Mouse (Mus musculus) stomach, embryonic 14.5 days (tissue): Measurements from ENCODE around the gene C130060K24Rik. TPM values are rescaled to one million over a fixed set of nuclear protein-coding genes. Genes with fewer than 3 reads are reported as not detected.
A peak's percentile ranks its signal among the peaks of the same experiment; 100 is the strongest.

Experiments used
- ATAC-seq: fragments of 200-750 bp; cut with Nextera tagmentation; 2 replicates; pipeline ENCODE4 v1.8.0; 2017; ENCODE audit warnings: low read depth, moderate TSS enrichment; ENCODE audit not compliant: insufficient number of reproducible peaks, insufficient read depth, low FRiP score
- H3K27ac ChIP-seq: fragments of 300-500 bp; sonication (generic); 2 replicates; pipeline ENCODE4 v1.5.1; 2014; ENCODE audit warnings: mild to moderate bottlenecking, low read length, moderate library complexity, mixed read lengths
- H3K27me3 ChIP-seq: fragments of 300-500 bp; sonication (generic); 2 replicates; pipeline ENCODE4 v1.6.1; 2014; ENCODE audit warnings: low read length, control low read depth, mixed read lengths; ENCODE audit not compliant: control insufficient read depth, insufficient read depth
- H3K36me3 ChIP-seq: fragments of 300-500 bp; sonication (generic); 2 replicates; pipeline ENCODE4 v1.6.1; 2014; ENCODE audit warnings: mild to moderate bottlenecking, control low read depth, low read length, moderate library complexity, mixed read lengths; ENCODE audit not compliant: control insufficient read depth, insufficient read depth
- H3K4me1 ChIP-seq: fragments of 300-500 bp; sonication (generic); 2 replicates; pipeline ENCODE4 v1.6.1; 2014; ENCODE audit warnings: low read length, control low read depth, mixed read lengths; ENCODE audit not compliant: control insufficient read depth, insufficient read depth
- H3K4me2 ChIP-seq: fragments of 300-500 bp; sonication (generic); replicated peaks from 2 replicates; pipeline ENCODE4 v1.6.1; 2014; ENCODE audit warnings: low read depth, low read length, control low read depth
- H3K4me3 ChIP-seq: fragments of 300-500 bp; sonication (generic); 2 replicates; pipeline ENCODE4 v1.5.1; 2014; ENCODE audit warnings: low read depth, low read length, control low read depth
- H3K9ac ChIP-seq: fragments of 300-500 bp; sonication (generic); replicated peaks from 2 replicates; pipeline ENCODE4 v1.6.1; 2014; ENCODE audit warnings: low read depth, mild to moderate bottlenecking, control low read depth, low read length, moderate library complexity, mixed read lengths
- H3K9me3 ChIP-seq: fragments of 300-500 bp; sonication (generic); 2 replicates; pipeline ENCODE4 v1.6.1; 2016; ENCODE audit warnings: low read depth, low read length, control low read depth; ENCODE audit not compliant: control insufficient read depth
- WGBS: fragments of 180-500 bp; shearing (Covaris S2); extraction: QIAGEN DNeasy Blood & Tissue Kit; methylation state at CpG from one replicate; pipeline ENCODE4 v1.1.7; 2014; 5-methylcytosine and 5-hydroxymethylcytosine counted together
- polyA plus RNA-seq: library from polyadenylated mRNA; unstranded; fragments of >200 nt; fragmentation: Nextera tagmentation; extraction: Ambion mirVana; gene quantifications from 2 replicates; pipeline ENCODE4 v1.2.1, GENCODE M21; 2014

Gene C130060K24Rik
- 0.41 and 0.42 TPM in 2 replicates for polyA plus RNA-seq

DNA sequence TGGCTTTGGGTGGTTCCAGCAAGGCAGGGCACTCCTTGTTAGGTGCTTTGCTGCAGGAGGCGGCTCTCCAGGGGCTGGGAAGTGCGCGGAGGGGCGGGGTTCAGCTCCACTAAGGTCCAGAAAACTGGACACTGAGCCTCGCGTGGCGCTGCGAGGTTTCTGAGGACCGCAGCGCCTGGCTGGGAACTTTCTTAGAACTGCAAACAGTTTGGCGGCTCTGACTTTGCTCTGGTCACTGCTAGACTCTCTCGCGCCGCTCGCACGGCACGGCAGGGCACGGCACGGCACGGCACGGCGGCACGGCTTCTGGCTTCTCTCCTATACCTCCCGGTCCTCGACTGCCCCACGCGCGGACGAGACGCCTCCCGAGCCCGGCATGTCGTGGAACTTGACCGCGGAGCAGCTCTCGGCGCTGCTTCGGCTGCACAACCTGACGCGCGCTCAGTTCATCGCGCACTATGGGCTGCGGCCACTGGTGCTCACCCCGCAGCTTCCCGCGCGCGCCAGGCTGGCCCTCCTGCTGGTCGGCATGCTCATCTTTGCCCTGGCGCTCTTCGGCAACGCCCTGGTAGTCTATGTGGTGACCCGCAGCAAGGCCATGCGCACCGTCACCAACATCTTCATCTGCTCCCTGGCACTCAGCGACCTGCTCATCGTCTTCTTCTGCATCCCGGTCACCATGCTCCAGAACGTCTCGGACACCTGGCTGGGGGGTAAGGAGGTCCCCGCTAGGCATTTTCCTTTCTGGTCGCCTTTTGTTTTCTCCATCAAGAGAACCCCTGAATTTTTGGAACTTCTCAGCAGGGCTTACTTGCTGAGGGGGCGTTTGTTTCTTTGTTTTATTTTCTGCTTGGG is at the start of gene C130060K24Rik:
Gene C130060K24Rik, plus strand, starts transcription at position 188 of the 855 bp plus-strand sequence.
- Histone ChIP-seq H3K9ac (no peak within 1 kb of the TSS), H3K4me1 (no peaks in the 10 kb centered on the region), H3K27ac (no peak within 1 kb of the TSS), H3K9me3 (no peaks in the 10 kb centered on the region), H3K4me3 (peak within 1 kb of the TSS; percentile 42), H3K27me3 (no peaks in the 10 kb centered on the region), H3K36me3 (no peaks in the 10 kb centered on the region), H3K4me2 (peak within 1 kb of the TSS; percentile 96)
- peak; percentile 72 for ATAC-seq
- 1% methylated on average over 63 of the region's 64 CpGs for WGBS

DNA sequence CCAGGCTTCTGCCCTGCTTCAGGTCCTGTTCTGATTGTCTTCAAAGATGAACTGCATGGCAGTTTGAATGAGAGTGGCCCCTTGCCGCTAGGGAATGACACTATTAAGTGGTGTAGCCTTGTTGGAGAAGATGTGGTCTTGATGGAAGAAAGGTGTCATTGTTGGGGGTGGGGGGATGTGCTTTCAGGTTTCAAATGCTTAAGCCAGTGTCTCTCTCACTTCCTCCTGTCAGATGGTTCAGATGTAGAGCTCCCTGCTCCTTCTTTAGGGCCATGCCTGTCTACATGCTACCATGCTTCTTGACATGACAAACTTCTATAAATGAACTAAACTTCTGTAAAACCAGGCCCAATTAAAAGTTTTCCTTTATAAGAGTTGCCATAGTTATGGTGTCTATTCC is 46.7 kb upstream of the C130060K24Rik start:
- H3K27me3 ChIP-seq: no peaks in the 10 kb centered on the region
- 90% methylated on average over 1 of the region's 1 CpGs for WGBS

DNA sequence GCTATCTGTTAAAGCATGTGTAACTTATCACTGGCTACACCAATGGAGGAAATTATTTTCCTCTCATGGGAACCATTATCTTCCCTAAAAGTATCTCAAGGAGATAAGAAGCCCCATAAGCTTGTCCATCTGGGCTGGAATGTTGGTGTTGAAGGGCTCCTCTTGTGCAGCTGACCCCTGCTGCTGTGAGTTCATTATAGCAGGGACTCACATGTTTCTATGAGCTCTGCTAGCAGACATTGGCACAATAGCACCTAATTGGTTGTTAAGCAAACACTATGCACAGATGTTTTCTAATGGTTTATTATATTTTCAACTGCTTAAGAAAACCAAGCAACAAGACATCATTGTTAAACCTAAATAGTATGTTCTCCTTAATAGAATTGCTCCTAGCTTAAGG is 41.5 kb upstream of the C130060K24Rik start:
- Histone ChIP-seq H3K4me1 (no peaks in the 10 kb centered on the region), H3K4me3 (no peak overlapping the region), H3K27ac (no peak overlapping the region), H3K27me3 (no peaks in the 10 kb centered on the region), H3K36me3 (no peaks in the 10 kb centered on the region), H3K9ac (no peak overlapping the region), H3K4me2 (no peak overlapping the region), H3K9me3 (no peaks in the 10 kb centered on the region)
- no peak for ATAC-seq

More for the DNA sequence above, 46.7 kb upstream of the C130060K24Rik start:
- no peak overlapping the region for H3K4me3 ChIP-seq
- H3K9me3 ChIP-seq: no peaks in the 10 kb centered on the region
- H3K4me1 ChIP-seq: no peaks in the 10 kb centered on the region
- no peak overlapping the region for H3K9ac ChIP-seq
- no peak overlapping the region for H3K27ac ChIP-seq
- no peaks in the 10 kb centered on the region for H3K36me3 ChIP-seq
- H3K4me2 ChIP-seq: no peak overlapping the region
- no peak for ATAC-seq

DNA sequence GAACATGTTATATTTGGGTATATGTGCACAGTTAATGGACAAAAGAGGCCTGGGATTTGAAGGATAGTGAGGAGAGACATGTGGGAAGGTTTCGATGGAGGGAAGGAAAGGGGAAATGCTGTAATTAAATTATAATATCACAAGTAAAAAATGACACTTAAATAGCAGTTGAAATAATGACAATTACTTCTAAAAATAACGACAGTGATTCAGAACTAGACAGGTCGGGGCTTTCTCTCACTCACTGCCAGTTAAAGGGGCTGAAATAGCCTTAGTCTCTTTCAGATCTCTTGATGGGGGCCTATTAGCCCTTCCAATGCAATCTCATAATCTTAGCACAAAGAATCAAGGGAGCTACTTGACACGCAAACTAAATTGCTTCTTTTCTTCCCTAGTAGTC is 39.5 kb upstream of the C130060K24Rik start:
- ATAC-seq: no peak
- Histone ChIP-seq H3K36me3 (no peaks in the 10 kb centered on the region), H3K9me3 (no peaks in the 10 kb centered on the region), H3K4me3 (no peak overlapping the region), H3K27me3 (no peaks in the 10 kb centered on the region), H3K4me2 (no peak overlapping the region), H3K9ac (no peak overlapping the region), H3K4me1 (no peaks in the 10 kb centered on the region), H3K27ac (no peak overlapping the region)
- 79% methylated on average over 4 of the region's 4 CpGs for WGBS

DNA sequence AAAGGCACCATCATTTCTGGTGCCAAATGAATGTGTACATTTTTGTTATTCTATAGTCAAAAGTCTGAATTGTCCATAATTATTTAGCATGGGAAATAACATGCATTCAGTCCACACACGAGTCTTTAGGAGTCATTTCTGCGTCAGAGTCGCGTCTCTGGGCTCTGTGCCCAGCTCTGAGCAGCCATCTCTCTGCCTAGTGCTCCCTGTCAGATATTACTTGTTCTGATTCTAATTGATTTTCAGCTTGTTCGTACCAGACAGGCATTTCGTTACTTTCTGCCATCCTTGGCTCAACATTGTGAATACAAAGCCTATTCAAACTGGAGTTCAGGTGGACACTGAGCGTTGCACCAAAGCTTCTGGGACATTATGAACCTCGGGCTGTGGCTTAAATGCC is 33.2 kb upstream of the C130060K24Rik start:
- ATAC-seq: no peak
- 60% methylated on average over 8 of the region's 8 CpGs for WGBS
- Histone ChIP-seq H3K27ac (no peak overlapping the region), H3K9me3 (no peaks in the 10 kb centered on the region), H3K4me3 (no peak overlapping the region), H3K4me2 (no peak overlapping the region), H3K36me3 (no peaks in the 10 kb centered on the region), H3K9ac (no peak overlapping the region), H3K4me1 (no peaks in the 10 kb centered on the region), H3K27me3 (no peaks in the 10 kb centered on the region)

DNA sequence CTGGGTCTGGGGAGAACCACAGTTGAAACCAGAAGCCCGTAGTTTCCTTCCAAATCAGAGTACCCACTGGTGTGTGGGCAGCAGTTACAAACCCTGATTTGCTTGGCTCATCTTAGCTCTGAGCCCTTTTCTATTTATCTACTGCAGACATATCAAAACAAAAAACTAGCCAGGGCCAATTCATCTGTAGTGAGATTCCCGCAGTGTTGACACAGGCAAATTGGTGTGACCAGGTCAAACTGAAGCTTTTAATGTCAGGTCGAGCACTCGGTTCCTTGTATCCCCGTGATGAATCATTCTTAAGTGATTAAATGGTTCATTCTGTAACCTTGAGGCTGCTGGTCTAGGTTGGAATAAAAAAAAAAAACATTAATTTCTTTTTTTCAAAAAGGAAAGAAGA is 32.6 kb upstream of the C130060K24Rik start:
- no peak overlapping the region for H3K4me3 ChIP-seq
- no peaks in the 10 kb centered on the region for H3K36me3 ChIP-seq
- 8% methylated on average over 5 of the region's 5 CpGs for WGBS
- no peak overlapping the region for H3K27ac ChIP-seq
- no peak overlapping the region for H3K4me2 ChIP-seq
- H3K4me1 ChIP-seq: no peaks in the 10 kb centered on the region
- ATAC-seq: no peak
- H3K9ac ChIP-seq: no peak overlapping the region
- no peaks in the 10 kb centered on the region for H3K9me3 ChIP-seq
- no peaks in the 10 kb centered on the region for H3K27me3 ChIP-seq

DNA sequence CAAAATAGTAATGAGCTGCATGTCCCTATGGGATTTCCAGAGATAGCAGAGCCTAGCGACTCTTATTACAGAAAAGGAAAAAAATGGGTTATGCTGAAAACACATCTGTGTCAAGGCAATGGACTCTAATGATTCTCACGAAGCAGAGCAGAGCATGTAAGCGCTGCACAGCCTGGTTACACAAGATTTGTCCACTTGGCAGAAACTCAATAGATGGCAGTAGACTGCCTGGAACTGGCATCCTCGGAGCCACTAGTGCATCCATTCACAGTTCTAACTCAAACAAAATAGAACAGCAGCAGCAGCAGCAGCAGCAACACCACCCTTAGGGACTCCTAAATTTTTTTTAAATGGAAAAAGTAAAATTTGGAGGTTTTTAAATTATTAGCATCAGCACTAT is 29.3 kb upstream of the C130060K24Rik start:
- no peak overlapping the region for H3K27ac ChIP-seq
- ATAC-seq: no peak
- 77% methylated on average over 4 of the region's 4 CpGs for WGBS

DNA sequence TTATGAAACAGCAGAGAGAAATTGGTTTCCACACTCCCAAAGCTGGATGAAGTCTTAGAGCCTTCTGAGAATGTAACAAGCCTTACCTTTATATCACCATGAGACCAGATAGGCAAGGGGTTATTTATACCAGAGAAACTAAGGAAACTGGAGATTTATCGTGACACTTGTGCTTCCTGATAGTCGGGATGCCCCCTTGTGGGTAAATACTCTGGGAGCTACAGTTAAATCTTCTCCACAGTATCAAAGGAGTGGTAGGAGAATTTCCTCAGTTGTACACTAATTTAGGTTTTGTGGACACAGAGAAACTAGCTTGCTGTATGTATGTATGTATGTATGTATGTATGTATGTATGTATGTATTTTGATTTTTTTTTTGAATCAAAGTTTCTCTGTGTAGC is 5.0 kb upstream of the C130060K24Rik start:
- Histone ChIP-seq H3K27me3 (no peaks in the 10 kb centered on the region), H3K9ac (no peak overlapping the region), H3K4me1 (no peaks in the 10 kb centered on the region), H3K36me3 (no peaks in the 10 kb centered on the region), H3K9me3 (no peaks in the 10 kb centered on the region), H3K4me2 (no peak overlapping the region), H3K27ac (no peak overlapping the region), H3K4me3 (no peak overlapping the region)
- ATAC-seq: no peak
- WGBS: 51% methylated on average over 2 of the region's 2 CpGs

More for the DNA sequence above, 29.3 kb upstream of the C130060K24Rik start:
- Histone ChIP-seq H3K4me2 (no peak overlapping the region), H3K27me3 (no peaks in the 10 kb centered on the region), H3K4me3 (no peak overlapping the region), H3K9me3 (no peaks in the 10 kb centered on the region), H3K36me3 (no peaks in the 10 kb centered on the region), H3K9ac (no peak overlapping the region), H3K4me1 (no peaks in the 10 kb centered on the region)

DNA sequence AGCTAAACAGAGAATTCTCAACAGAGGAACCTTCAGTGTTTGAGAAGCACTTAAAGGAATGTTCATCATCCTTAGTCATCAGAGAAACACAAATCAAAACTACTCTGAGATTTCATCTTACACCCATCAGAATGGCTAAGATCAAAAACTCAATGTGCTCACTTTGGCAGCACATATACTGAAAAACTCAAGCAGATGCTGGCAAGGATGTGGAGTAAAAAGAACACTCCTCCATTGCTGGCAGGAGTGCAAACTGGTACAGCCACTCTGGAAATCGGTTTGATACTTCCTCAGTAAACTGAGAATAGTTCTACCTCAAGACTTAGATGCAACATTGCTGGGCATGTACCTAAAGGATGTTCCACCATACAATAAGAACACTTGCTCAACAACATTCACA is 41.0 kb downstream of the C130060K24Rik start:
- H3K27me3 ChIP-seq: no peaks in the 10 kb centered on the region
- no peak for ATAC-seq
- H3K9ac ChIP-seq: no peak overlapping the region
- H3K9me3 ChIP-seq: no peaks in the 10 kb centered on the region
- H3K4me1 ChIP-seq: no peaks in the 10 kb centered on the region
- H3K36me3 ChIP-seq: no peaks in the 10 kb centered on the region
- no peak overlapping the region for H3K4me2 ChIP-seq
- WGBS: 84% methylated on average over 1 of the region's 1 CpGs
- H3K4me3 ChIP-seq: no peak overlapping the region
- H3K27ac ChIP-seq: no peak overlapping the region
